Mouse (Mus musculus) kidney, postnatal 0 days (tissue): ENCODE measurements around the gene Hebp1. TPM values are rescaled to one million over a fixed set of nuclear protein-coding genes. Genes with fewer than 3 reads are reported as not detected.

Source experiments
- ATAC-seq: fragments of 200-750 bp; cut with Nextera tagmentation; replicated peaks from 2 replicates; pipeline ENCODE4 v1.8.0; 2017; ENCODE audit warnings: low read depth, moderate number of reproducible peaks, moderate TSS enrichment, moderate library complexity; ENCODE audit not compliant: low FRiP score
- DNase-seq: peaks from one replicate; pipeline ENCODE4 v3.0.0-alpha.2; 2016; ENCODE audit warnings: low spot score
- H3K27ac ChIP-seq: fragments of 300-500 bp; sonication (generic); 2 replicates; pipeline ENCODE4 v1.5.1; 2014; ENCODE audit warnings: mild to moderate bottlenecking
- H3K27me3 ChIP-seq: fragments of 300-500 bp; sonication (generic); 2 replicates; pipeline ENCODE4 v1.6.1; 2014; ENCODE audit warnings: low read length, mixed read lengths; ENCODE audit not compliant: insufficient read depth
- H3K36me3 ChIP-seq: fragments of 300-500 bp; sonication (generic); 2 replicates; pipeline ENCODE4 v1.6.1; 2014; ENCODE audit warnings: low read length, mixed read lengths; ENCODE audit not compliant: insufficient read depth
- H3K4me1 ChIP-seq: fragments of 300-500 bp; sonication (generic); replicated peaks from 2 replicates; pipeline ENCODE4 v1.6.1; 2014; ENCODE audit warnings: antibody characterized with exemption, low read length, mixed read lengths; ENCODE audit not compliant: insufficient read depth
- H3K4me2 ChIP-seq: fragments of 300-500 bp; sonication (generic); 2 replicates; pipeline ENCODE4 v1.6.1; 2014; ENCODE audit warnings: mild to moderate bottlenecking, low read length, moderate library complexity, mixed read lengths
- H3K4me3 ChIP-seq: fragments of 300-500 bp; sonication (generic); replicated peaks from 2 replicates; pipeline ENCODE4 v1.5.1; 2014; ENCODE audit warnings: low read depth, low read length
- H3K9ac ChIP-seq: fragments of 300-500 bp; sonication (generic); 2 replicates; pipeline ENCODE4 v1.6.1; 2014; ENCODE audit warnings: low read depth, low read length
- H3K9me3 ChIP-seq: fragments of 300-500 bp; sonication (generic); replicated peaks from 2 replicates; pipeline ENCODE4 v1.6.1; 2016; ENCODE audit warnings: low read length, inconsistent platforms, mixed read lengths
- CTCF ChIP-seq: IDR thresholded peaks from 2 replicates; pipeline ENCODE4 v1.5.1; 2016; ENCODE audit warnings: antibody characterized with exemption, low read depth, mild to moderate bottlenecking, moderate library complexity
- WGBS: fragments of 180-500 bp; shearing (Covaris S2); extraction: QIAGEN DNeasy Blood & Tissue Kit; methylation state at CpG from one replicate; pipeline ENCODE4 v1.1.7; 2014; 5-methylcytosine and 5-hydroxymethylcytosine counted together
- polyA plus RNA-seq: library from polyadenylated mRNA; unstranded; fragments of >200 nt; fragmentation: Nextera tagmentation; extraction: Ambion mirVana; gene quantifications from 2 replicates; pipeline ENCODE4 v1.2.1, GENCODE M21; 2015

The Hebp1 gene
- polyA plus RNA-seq, 1 experiment from 2014 or later, result 52.3 TPM

GRCm38 (mm10) chr6:135133486-135133885 is 64.3 kb downstream of the Hebp1 start:
- peaks cover 12% of the 10 kb centered on the region for H3K4me1 ChIP-seq
- H3K4me2 ChIP-seq, result no peak overlapping the region
- H3K36me3 ChIP-seq, result no peaks in the 10 kb centered on the region
- DNase-seq (no peak), ATAC-seq (no peak)
- no peak overlapping the region for H3K9ac ChIP-seq
- no peak overlapping the region for H3K4me3 ChIP-seq
- no peaks in the 10 kb centered on the region for H3K27me3 ChIP-seq
- WGBS, result 93% methylated on average over 9 of the region's 9 CpGs
- H3K27ac ChIP-seq, result no peak overlapping the region
- H3K9me3 ChIP-seq, result no peaks in the 10 kb centered on the region
- TF ChIP-seq CTCF, result no peak

- no peak overlapping the region for H3K4me2 ChIP-seq
- no peaks in the 10 kb centered on the region for H3K9me3 ChIP-seq
- H3K4me3 ChIP-seq, result no peak overlapping the region
- H3K27ac ChIP-seq, result no peak overlapping the region
- no peaks in the 10 kb centered on the region for H3K27me3 ChIP-seq
- H3K4me1 ChIP-seq, result peaks cover 8% of the 10 kb centered on the region
- 78% methylated on average over 7 of the region's 7 CpGs for WGBS
- no peak overlapping the region for H3K9ac ChIP-seq
- no peaks in the 10 kb centered on the region for H3K36me3 ChIP-seq
- no peak for DNase-seq
- no peak for TF ChIP-seq CTCF
- no peak for ATAC-seq
Measured at GRCm38 (mm10) chr6:135133086-135133485, 64.7 kb downstream of the Hebp1 start.

- no peak for DNase-seq
- H3K9me3 ChIP-seq, result no peaks in the 10 kb centered on the region
- no peak overlapping the region for H3K27ac ChIP-seq
- no peaks in the 10 kb centered on the region for H3K36me3 ChIP-seq
- no peak for ATAC-seq
- no peaks in the 10 kb centered on the region for H3K4me1 ChIP-seq
- no peaks in the 10 kb centered on the region for H3K27me3 ChIP-seq
- no peak overlapping the region for H3K9ac ChIP-seq
- WGBS, result 51% methylated on average over 5 of the region's 5 CpGs
- TF ChIP-seq CTCF, result no peak
- no peak overlapping the region for H3K4me2 ChIP-seq
- H3K4me3 ChIP-seq, result no peak overlapping the region
Measured at GRCm38 (mm10) chr6:135124755-135125380, 73.0 kb downstream of the Hebp1 start.

- H3K4me2 ChIP-seq, result no peak within 1 kb of the TSS
- H3K4me1 ChIP-seq, result no peaks in the 10 kb centered on the region
- no peak within 1 kb of the TSS for H3K27ac ChIP-seq
- no peak within 1 kb of the TSS for H3K4me3 ChIP-seq
- no peaks in the 10 kb centered on the region for H3K36me3 ChIP-seq
- ATAC-seq (no peak), DNase-seq (no peak)
- H3K9ac ChIP-seq, result no peak within 1 kb of the TSS
- 89% methylated on average over 5 of the region's 5 CpGs for WGBS
- no peak for TF ChIP-seq CTCF
- no peaks in the 10 kb centered on the region for H3K27me3 ChIP-seq
- H3K9me3 ChIP-seq, result no peaks in the 10 kb centered on the region
Measured at GRCm38 (mm10) chr6:135118183-135118582, 79.6 kb downstream of the Hebp1 start, which contains the start of gene Gprc5d. Gene Gprc5d, minus strand, starts transcription at chr6:135118283.

GRCm38 (mm10) chr6:135116479-135116878 is 81.3 kb downstream of the Hebp1 start:
- WGBS, result 91% methylated on average over 8 of the region's 8 CpGs
- ATAC-seq (no peak), DNase-seq (no peak)
- Histone ChIP-seq H3K4me2 (no peak overlapping the region), H3K36me3 (no peaks in the 10 kb centered on the region), H3K27me3 (no peaks in the 10 kb centered on the region), H3K9ac (no peak overlapping the region), H3K4me3 (no peak overlapping the region), H3K9me3 (no peaks in the 10 kb centered on the region), H3K4me1 (no peaks in the 10 kb centered on the region), H3K27ac (no peak overlapping the region)
- no peak for TF ChIP-seq CTCF

GRCm38 (mm10) chr6:135113114-135113436 is 84.7 kb downstream of the Hebp1 start:
- Histone ChIP-seq H3K4me3 (no peak overlapping the region), H3K27me3 (no peaks in the 10 kb centered on the region), H3K9me3 (no peaks in the 10 kb centered on the region), H3K9ac (no peak overlapping the region), H3K27ac (no peak overlapping the region), H3K4me2 (no peak overlapping the region), H3K4me1 (no peaks in the 10 kb centered on the region), H3K36me3 (no peaks in the 10 kb centered on the region)
- ATAC-seq, result no peak
- DNase-seq, result peak; percentile 13
- TF ChIP-seq CTCF, result no peak
- 13% methylated on average over 6 of the region's 6 CpGs for WGBS
